Mouse (Mus musculus): ENCODE measurements around the gene Mb.

DNA sequence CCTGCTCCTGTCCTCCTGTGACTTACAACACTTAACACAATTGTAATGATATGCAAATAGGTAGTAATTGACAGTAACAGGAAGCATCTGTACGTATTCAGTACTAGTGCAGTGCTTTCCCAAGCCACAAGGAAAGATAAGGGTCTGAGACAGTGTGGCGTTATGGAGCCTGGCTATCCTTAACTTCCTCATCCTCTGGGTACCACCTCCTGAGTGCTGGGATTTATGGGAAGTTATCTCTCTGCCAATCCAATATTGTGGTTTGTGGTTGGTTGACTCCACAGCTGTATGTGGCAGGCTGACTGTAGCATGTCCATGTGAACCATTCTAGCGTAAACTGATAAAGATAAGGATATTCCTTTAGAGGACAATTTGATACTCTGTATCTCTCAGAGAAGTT is 9.7 kb downstream of the Mb start:
- TF ChIP-seq POLR2A (IDR thresholded peaks at IDR 0.05; ENCODE audit: insufficient read depth, low read depth, low read length) (no peak), CTCF (IDR thresholded peaks at IDR 0.05) (no peak)

All from heart, adult 2 months (tissue).